Mouse (Mus musculus) testis, adult 2 months (tissue): ENCODE results near the gene Ptges3l. TPM values are rescaled to one million over a fixed set of nuclear protein-coding genes. Genes with fewer than 3 reads are reported as not detected.
"Not testable (repeated sequence)": the region's sequence is repeated elsewhere in the genome, so short reads cannot be mapped to it uniquely, and the experiment has no call there.

Experiments
- H3K27ac ChIP-seq: fragments of 200-500 bp; 2 replicates; pipeline ENCODE4 v1.5.1; 2012; ENCODE audit warnings: low read depth, low read length; ENCODE audit not compliant: control insufficient read depth, insufficient read depth
- H3K27me3 ChIP-seq: fragments of 200-500 bp; 2 replicates; pipeline ENCODE4 v1.6.1; 2012; ENCODE audit warnings: mild to moderate bottlenecking, low read length, moderate library complexity; ENCODE audit not compliant: control insufficient read depth, insufficient read depth
- H3K36me3 ChIP-seq: fragments of 200-500 bp; 2 replicates; pipeline ENCODE4 v1.6.1; 2012; ENCODE audit warnings: mild to moderate bottlenecking, low read length; ENCODE audit not compliant: control insufficient read depth, insufficient read depth
- H3K4me1 ChIP-seq: fragments of 200-500 bp; 2 replicates; pipeline ENCODE4 v1.6.1; 2012; ENCODE audit warnings: low read length; ENCODE audit not compliant: control insufficient read depth, insufficient read depth
- H3K4me3 ChIP-seq: fragments of 200-500 bp; 2 replicates; pipeline ENCODE4 v1.5.1; 2012; ENCODE audit warnings: low read depth, mild to moderate bottlenecking, low read length, moderate library complexity, mixed read lengths; ENCODE audit not compliant: control insufficient read depth
- CTCF ChIP-seq: fragments of 200-500 bp; IDR thresholded peaks from 2 replicates; pipeline ENCODE4 v1.5.1; 2012; ENCODE audit warnings: low read depth, mild to moderate bottlenecking, inconsistent platforms, low read length, moderate library complexity; ENCODE audit not compliant: control insufficient read depth, insufficient read depth, insufficient replicate concordance
- POLR2A ChIP-seq: fragments of 200-500 bp; IDR thresholded peaks from 2 replicates; pipeline ENCODE4 v1.6.1; 2012; ENCODE audit warnings: low read depth, mild to moderate bottlenecking, inconsistent platforms, low read length, moderate library complexity; ENCODE audit not compliant: control insufficient read depth
- polyA plus RNA-seq: library from polyadenylated mRNA; depleted of rRNA; stranded (reverse); fragments of >200 nt; gene quantifications from 2 replicates; pipeline ENCODE4 v1.2.3, GENCODE M21; 2012

The Ptges3l gene
- polyA plus RNA-seq, 1 experiment: 39.1 TPM

- peak within 1 kb of the TSS; percentile 69 for H3K4me3 ChIP-seq
Measured at GRCm38 (mm10) chr11:101448274-101448746, 23.2 kb upstream of the Ptges3l start, which contains the start of gene Ifi35. Ifi35 (plus strand) TSS chr11:101448407.

GRCm38 (mm10) chr11:101447786-101448185 is 22.7 kb upstream of the Ptges3l start:
- no peak for TF ChIP-seq POLR2A
- peaks cover 4% of the 10 kb centered on the region for H3K36me3 ChIP-seq
- H3K4me3 ChIP-seq: no peak overlapping the region
- no peak overlapping the region for H3K27ac ChIP-seq
- H3K4me1 ChIP-seq: no peaks in the 10 kb centered on the region
- H3K27me3 ChIP-seq: no peaks in the 10 kb centered on the region

More at GRCm38 (mm10) chr11:101448274-101448746, 23.2 kb upstream of the Ptges3l start, which contains the start of gene Ifi35:
- H3K27me3 ChIP-seq: no peaks in the 10 kb centered on the region
- TF ChIP-seq CTCF (no peak), POLR2A (peak; percentile 38; the same call in 1 of the 2 replicates)
- H3K36me3 ChIP-seq: peaks cover 4% of the 10 kb centered on the region
- H3K27ac ChIP-seq: peak within 1 kb of the TSS; percentile 59
- H3K4me1 ChIP-seq: no peaks in the 10 kb centered on the region

DNA sequence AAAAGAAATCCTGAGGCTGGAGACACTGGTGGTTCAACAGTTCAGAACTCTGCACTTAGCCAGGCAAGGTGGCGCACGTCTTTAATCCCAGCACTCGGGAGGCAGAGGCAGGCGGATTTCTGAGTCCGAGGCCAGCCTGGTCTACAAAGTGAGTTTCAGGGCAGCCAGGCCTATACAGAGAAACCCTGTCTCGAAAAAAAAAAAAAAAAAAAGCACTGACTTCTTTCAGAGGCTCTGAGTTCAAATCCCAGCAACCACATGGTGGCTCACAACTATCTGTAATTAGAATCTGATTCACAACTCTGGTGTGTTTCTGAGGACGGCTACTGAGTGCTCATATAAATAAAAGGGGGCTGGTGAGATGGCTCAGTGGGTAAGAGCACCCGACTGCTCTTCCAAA is 21.7 kb upstream of the Ptges3l start:
- not testable (repeated sequence) for H3K36me3 ChIP-seq, H3K27ac ChIP-seq, H3K4me3 ChIP-seq, H3K27me3 ChIP-seq, H3K4me1 ChIP-seq

- Histone ChIP-seq H3K27me3 (no peaks in the 10 kb centered on the region), H3K36me3 (peaks cover 4% of the 10 kb centered on the region), H3K4me1 (no peaks in the 10 kb centered on the region; the same call in 1 of the 2 replicates), H3K27ac (no peak overlapping the region), H3K4me3 (no peak overlapping the region)
- TF ChIP-seq POLR2A: no peak
- no peak for TF ChIP-seq CTCF
Measured at GRCm38 (mm10) chr11:101446319-101446718, 21.2 kb upstream of the Ptges3l start.

DNA sequence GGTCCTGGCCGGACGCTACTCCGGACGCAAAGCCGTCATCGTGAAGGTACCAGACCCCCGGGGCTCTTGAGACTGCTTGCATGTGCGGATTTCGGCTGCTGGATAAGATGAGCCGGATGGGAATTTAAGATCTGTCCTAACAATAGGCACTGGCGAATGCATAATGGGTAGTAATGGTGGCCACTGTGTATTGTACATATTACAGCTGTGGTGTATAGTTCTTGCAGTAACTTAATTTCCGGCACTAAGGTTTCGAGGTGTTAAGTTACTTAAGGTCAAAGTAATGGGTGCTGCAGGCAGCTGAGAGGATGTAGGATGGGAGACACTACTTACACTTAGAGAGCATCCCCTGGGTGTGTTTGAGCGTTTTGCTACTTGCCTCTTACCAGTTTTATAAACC is 17.6 kb upstream of the Ptges3l start:
- TF ChIP-seq POLR2A: no peak
- TF ChIP-seq CTCF: no peak
- Histone ChIP-seq H3K4me3 (peak overlapping the region; percentile 81), H3K4me1 (no peaks in the 10 kb centered on the region; the same call in 1 of the 2 replicates), H3K27me3 (no peaks in the 10 kb centered on the region), H3K36me3 (peaks cover 4% of the 10 kb centered on the region), H3K27ac (peak overlapping the region; percentile 82)

GRCm38 (mm10) chr11:101442127-101442693 is 17.1 kb upstream of the Ptges3l start, which contains the start of gene Rpl27:
Rpl27 (plus strand) TSS chr11:101442298.
- Histone ChIP-seq H3K4me1 (no peaks in the 10 kb centered on the region; the same call in 1 of the 2 replicates), H3K27me3 (no peaks in the 10 kb centered on the region), H3K27ac (peak within 1 kb of the TSS; percentile 82), H3K36me3 (peaks cover 4% of the 10 kb centered on the region), H3K4me3 (peak within 1 kb of the TSS; percentile 81)
- peak; percentile 89 for TF ChIP-seq POLR2A
- peak; percentile 75; the same call in 1 of the 2 replicates for TF ChIP-seq CTCF

- peak overlapping the region; percentile 81 for H3K4me3 ChIP-seq
- H3K27ac ChIP-seq: 0 out of 2 replicates have a peak overlapping the region, but pooled peaks have one; percentile 26
- not testable (repeated sequence) for H3K27me3 ChIP-seq, H3K36me3 ChIP-seq, H3K4me1 ChIP-seq
Measured at GRCm38 (mm10) chr11:101441450-101442126, 16.5 kb upstream of the Ptges3l start.

DNA sequence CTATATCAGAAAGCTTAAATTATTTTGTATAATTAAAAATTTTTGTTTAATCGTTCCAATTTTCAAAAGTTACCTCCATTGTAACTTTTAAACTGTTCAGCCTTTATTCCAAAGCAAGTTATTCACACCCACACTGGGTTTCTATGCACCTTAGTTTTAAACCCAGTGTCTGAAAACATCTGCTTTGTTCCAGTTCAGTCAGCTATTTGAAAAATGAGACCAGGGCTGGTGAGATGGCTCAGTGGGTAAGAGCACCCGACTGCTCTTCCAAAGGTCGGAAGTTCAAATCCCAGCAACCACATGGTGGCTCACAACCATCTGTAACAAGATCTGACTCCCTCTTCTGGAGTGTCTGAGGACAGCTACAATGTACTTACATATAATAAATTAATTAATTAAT is 12.9 kb upstream of the Ptges3l start:
- H3K4me1 ChIP-seq, H3K4me3 ChIP-seq, H3K27me3 ChIP-seq, H3K36me3 ChIP-seq, H3K27ac ChIP-seq: not testable (repeated sequence)
